Mouse (Mus musculus): ENCODE data around the gene Mcts2.

GRCm38 (mm10) chr2:152733201-152733600 is 46.4 kb downstream of the Mcts2 start:
- TF ChIP-seq CTCF (IDR thresholded peaks at IDR 0.05; ENCODE audit: borderline replicate concordance, extremely low read depth, insufficient read depth, insufficient read length) (no peak), POLR2A (IDR thresholded peaks at IDR 0.05; ENCODE audit: borderline replicate concordance, extremely low read depth, insufficient read depth, insufficient read length, poor library complexity, severe bottlenecking) (no peak)
